Mouse (Mus musculus): ENCODE data around the gene Olfr211. TPM values are rescaled to one million over a fixed set of nuclear protein-coding genes. Genes with fewer than 3 reads are reported as not detected.

The Olfr211 gene
- total RNA-seq, 2 experiments from 2014 or later: not detected

Other genes with a start within 250 kb of the Olfr211 start
- under 1 TPM; 0.58 to 0.76 TPM for gene Zfand4, start 224.9 kb upstream of the Olfr211 start, total RNA-seq (2021)
- gene March8, start 151.1 kb upstream of the Olfr211 start, total RNA-seq (2021): 10 to 100 TPM; 59.6 to 76.5 TPM
- 1 to 10 TPM; 1.6 to 3.0 TPM for gene Alox5, start 27.9 kb upstream of the Olfr211 start, total RNA-seq (2021)
- gene Olfr212, start 17.4 kb downstream of the Olfr211 start, total RNA-seq (2021): not detected
- gene Olfr213, start 49.4 kb downstream of the Olfr211 start, total RNA-seq (2021): not detected
- 1 to 10 TPM; 3.6 to 4.0 TPM for gene Gm5580, start 62.0 kb downstream of the Olfr211 start, total RNA-seq (2021)
- not detected for gene Olfr214, start 65.1 kb downstream of the Olfr211 start, total RNA-seq (2021)
- gene Olfr215, start 95.1 kb downstream of the Olfr211 start, total RNA-seq (2021): not detected
- gene Zfp422, start 139.9 kb downstream of the Olfr211 start, total RNA-seq (2021): 10 to 100 TPM; 14.5 to 21.8 TPM
- gene Depp1, start 161.5 kb downstream of the Olfr211 start, total RNA-seq (2021): 10 to 100 TPM; 10.1 to 23.1 TPM
- 1 to 10 TPM; 3.6 to 5.4 TPM for gene Rassf4, start 184.9 kb downstream of the Olfr211 start, total RNA-seq (2021)
- under 1 TPM; 0.03 TPM for gene Tmem72, start 227.8 kb downstream of the Olfr211 start, total RNA-seq (2021)